Mouse (Mus musculus): ENCODE results near the gene Dnajc28. TPM values are rescaled to one million over a fixed set of nuclear protein-coding genes. Genes with fewer than 3 reads are reported as not detected.

The Dnajc28 gene
- polyA plus RNA-seq, 1 experiment from 2014 or later: 3.8 TPM

Other genes with a start within 250 kb of the Dnajc28 start
- gene Ifnar2, start 246.2 kb downstream of the Dnajc28 start, polyA plus RNA-seq (2015; fragmentation: Nextera tagmentation; extraction: Ambion mirVana): 55.5 and 56.2 TPM in 2 replicates
- gene Gm21970, start 227.3 kb downstream of the Dnajc28 start, polyA plus RNA-seq (2015; fragmentation: Nextera tagmentation; extraction: Ambion mirVana): not detected in 2 replicates
- gene Il10rb, start 212.9 kb downstream of the Dnajc28 start, polyA plus RNA-seq (2015; fragmentation: Nextera tagmentation; extraction: Ambion mirVana): 38.8 and 45.1 TPM in 2 replicates
- 67.3 and 71.8 TPM in 2 replicates for gene Ifnar1, start 133.8 kb downstream of the Dnajc28 start, polyA plus RNA-seq (2015; fragmentation: Nextera tagmentation; extraction: Ambion mirVana)
- gene Ifngr2, start 72.0 kb downstream of the Dnajc28 start, polyA plus RNA-seq (2015; fragmentation: Nextera tagmentation; extraction: Ambion mirVana): 52.1 and 52.7 TPM in 2 replicates
- gene Tmem50b, start 21.2 kb downstream of the Dnajc28 start, polyA plus RNA-seq (2015; fragmentation: Nextera tagmentation; extraction: Ambion mirVana): 42.1 and 47.7 TPM in 2 replicates
- 120 and 129 TPM in 2 replicates for gene Gart, start 27.9 kb upstream of the Dnajc28 start, polyA plus RNA-seq (2015; fragmentation: Nextera tagmentation; extraction: Ambion mirVana)
- 100.0 and 111 TPM in 2 replicates for gene Son, start 28.5 kb upstream of the Dnajc28 start, polyA plus RNA-seq (2015; fragmentation: Nextera tagmentation; extraction: Ambion mirVana)
- gene Donson, start 69.7 kb upstream of the Dnajc28 start, polyA plus RNA-seq (2015; fragmentation: Nextera tagmentation; extraction: Ambion mirVana): 21.5 and 22.6 TPM in 2 replicates
- 73.9 and 80.8 TPM in 2 replicates for gene Cryzl1, start 109.9 kb upstream of the Dnajc28 start, polyA plus RNA-seq (2015; fragmentation: Nextera tagmentation; extraction: Ambion mirVana)
- gene Itsn1, start 110.3 kb upstream of the Dnajc28 start, polyA plus RNA-seq (2015; fragmentation: Nextera tagmentation; extraction: Ambion mirVana): 24.3 and 25.7 TPM in 2 replicates